8 mouse cellular contexts compared by ENCODE assay signal in genomic region chr6:129532556-129532941, GRCm38 (mm10). TPM values are rescaled to one million over a fixed set of nuclear protein-coding genes. Genes with fewer than 3 reads are reported as not detected.
DNase-seq lines count a peak whose midpoint lies in the region; ATAC-seq and TF ChIP-seq lines count a peak whose summit lies in the region.

No protein-coding gene starts in this region.

- no peak for ATAC-seq in embryonic facial prominence, embryonic 13.5 days (ENCODE audit: insufficient number of reproducible peaks, insufficient read depth, low FRiP score, low TSS enrichment, low read depth)
- ATAC-seq in limb, embryonic 13.5 days (ENCODE audit: low FRiP score, low read depth), result peak; percentile 38; the same call in 1 of the 2 replicates
- peak; percentile 24 for ATAC-seq in midbrain, embryonic 12.5 days (ENCODE audit: low FRiP score, low read depth)
- peak; percentile 43; the same call in 1 of the 2 replicates for ATAC-seq in stomach, embryonic 15.5 days (ENCODE audit: insufficient read depth, low FRiP score, low read depth)

- peak overlapping the region; percentile 78 for H3K4me2 ChIP-seq in embryonic facial prominence, embryonic 13.5 days
- peak overlapping the region; percentile 86 for H3K4me2 ChIP-seq in limb, embryonic 13.5 days (replicated peaks)
- peak overlapping the region; percentile 71 for H3K4me2 ChIP-seq in midbrain, embryonic 12.5 days (replicated peaks)
- peak overlapping the region; percentile 93 for H3K4me2 ChIP-seq in stomach, embryonic 15.5 days

- 31% methylated on average over 7 of the region's 7 CpGs for WGBS in embryonic facial prominence, embryonic 13.5 days
- 34% methylated on average over 7 of the region's 7 CpGs for WGBS in limb, embryonic 13.5 days
- WGBS in midbrain, embryonic 12.5 days, result 35% methylated on average over 7 of the region's 7 CpGs
- WGBS in stomach, embryonic 15.5 days, result 26% methylated on average over 7 of the region's 7 CpGs

- H3K4me1 ChIP-seq in embryonic facial prominence, embryonic 13.5 days, result peaks cover 19% of the 10 kb centered on the region
- H3K4me1 ChIP-seq in limb, embryonic 13.5 days, result peaks cover 22% of the 10 kb centered on the region
- peaks cover 17% of the 10 kb centered on the region for H3K4me1 ChIP-seq in midbrain, embryonic 12.5 days
- peaks cover 13% of the 10 kb centered on the region for H3K4me1 ChIP-seq in stomach, embryonic 15.5 days

- peak; percentile 37 to 48 for DNase-seq in left cerebral cortex, adult 2 months (ENCODE audit: extremely low spot score in 1 of 2, low spot score in 2 of 2)
- no peak for DNase-seq in left cerebral cortex, adult 11 months (ENCODE audit: low spot score)
- peak; percentile 90 to 91 for DNase-seq in heart, adult 18-20 months
- DNase-seq in kidney, adult 11 months, result peak; percentile 96

- no peaks in the 10 kb centered on the region; the same call in 1 of the 2 replicates for H3K27me3 ChIP-seq in embryonic facial prominence, embryonic 13.5 days
- H3K27me3 ChIP-seq in limb, embryonic 13.5 days, result no peaks in the 10 kb centered on the region
- no peaks in the 10 kb centered on the region for H3K27me3 ChIP-seq in midbrain, embryonic 12.5 days
- no peaks in the 10 kb centered on the region for H3K27me3 ChIP-seq in stomach, embryonic 15.5 days (replicated peaks)

- H3K27ac ChIP-seq in left cerebral cortex, adult 2 months, result peak overlapping the region; percentile 100
- no peak overlapping the region for H3K27ac ChIP-seq in embryonic facial prominence, embryonic 13.5 days
- H3K27ac ChIP-seq in limb, embryonic 13.5 days, result no peak overlapping the region
- peak overlapping the region; percentile 49; the same call in 1 of the 2 replicates for H3K27ac ChIP-seq in midbrain, embryonic 12.5 days (replicated peaks)
- H3K27ac ChIP-seq in stomach, embryonic 15.5 days, result peak overlapping the region; percentile 21; the same call in 1 of the 2 replicates

- H3K36me3 ChIP-seq in embryonic facial prominence, embryonic 13.5 days, result 0 out of 2 replicates have a peak, but pooled peaks cover 2% of the 10 kb centered on the region
- H3K36me3 ChIP-seq in limb, embryonic 13.5 days, result 0 out of 2 replicates have a peak, but pooled peaks cover 1% of the 10 kb centered on the region
- 0 out of 2 replicates have a peak, but pooled peaks cover 2% of the 10 kb centered on the region for H3K36me3 ChIP-seq in midbrain, embryonic 12.5 days
- H3K36me3 ChIP-seq in stomach, embryonic 15.5 days, result no peaks in the 10 kb centered on the region

- intact Hi-C loops in left cerebral cortex, adult 2 months (cut with DNase I), result loop anchor here (2.0 to 10.0 kb wide), 3 partner anchors 690 to 1098 kb away; partner anchors contain the start of gene Fkbp4

- H3K4me3 ChIP-seq in left cerebral cortex, adult 2 months, result peak overlapping the region; percentile 98
- H3K4me3 ChIP-seq in embryonic facial prominence, embryonic 13.5 days, result peak overlapping the region; percentile 84
- H3K4me3 ChIP-seq in limb, embryonic 13.5 days, result peak overlapping the region; percentile 86
- peak overlapping the region; percentile 72 for H3K4me3 ChIP-seq in midbrain, embryonic 12.5 days
- H3K4me3 ChIP-seq in stomach, embryonic 15.5 days (replicated peaks), result peak overlapping the region; percentile 62

- no peaks in the 10 kb centered on the region for H3K9me3 ChIP-seq in embryonic facial prominence, embryonic 13.5 days
- H3K9me3 ChIP-seq in limb, embryonic 13.5 days, result no peaks in the 10 kb centered on the region
- no peaks in the 10 kb centered on the region for H3K9me3 ChIP-seq in midbrain, embryonic 12.5 days
- H3K9me3 ChIP-seq in stomach, embryonic 15.5 days, result no peaks in the 10 kb centered on the region

- peak; percentile 12; the same call in 1 of the 2 replicates for TF ChIP-seq CTCF in left cerebral cortex, adult 2 months (IDR thresholded peaks at IDR 0.05)

- peak overlapping the region; percentile 80 for H3K9ac ChIP-seq in embryonic facial prominence, embryonic 13.5 days
- peak overlapping the region; percentile 76; the same call in 1 of the 2 replicates for H3K9ac ChIP-seq in limb, embryonic 13.5 days
- H3K9ac ChIP-seq in midbrain, embryonic 12.5 days (replicated peaks), result peak overlapping the region; percentile 80; the same call in 1 of the 2 replicates
- no peak overlapping the region for H3K9ac ChIP-seq in stomach, embryonic 15.5 days

RNA-seq across cellular contexts. Expression of gene Gabarapl1, which starts 0.4 kb away (rescaled TPM):
- 100 to 1,000 TPM; 707 to 713 TPM for total RNA-seq in left cerebral cortex, adult 2 months (2021)
- polyA plus RNA-seq in embryonic facial prominence, embryonic 13.5 days (2015; fragmentation: Nextera tagmentation; extraction: Ambion mirVana), result 50.5 and 55.2 TPM in 2 replicates
- total RNA-seq in heart, adult 18-20 months (2021), result 100 to 1,000 TPM; 149 to 199 TPM
- polyA plus RNA-seq in limb, embryonic 13.5 days (2015; fragmentation: Nextera tagmentation; extraction: Ambion mirVana), result 55.4 and 55.5 TPM in 2 replicates
- polyA plus RNA-seq in midbrain, embryonic 12.5 days (2016; fragmentation: Nextera tagmentation; extraction: Ambion mirVana), result 94.3 and 96.6 TPM in 2 replicates
- 40.2 and 42.1 TPM in 2 replicates for polyA plus RNA-seq in stomach, embryonic 15.5 days (2015; fragmentation: Nextera tagmentation; extraction: Ambion mirVana)

RNA-seq across cellular contexts. Expression of gene Tmem52b, which starts 20.2 kb away (rescaled TPM):
- total RNA-seq in left cerebral cortex, adult 2 months (2021), result not detected
- polyA plus RNA-seq in embryonic facial prominence, embryonic 13.5 days (2015; fragmentation: Nextera tagmentation; extraction: Ambion mirVana), result not detected in 2 replicates
- not detected for total RNA-seq in heart, adult 18-20 months (2021)
- polyA plus RNA-seq in limb, embryonic 13.5 days (2015; fragmentation: Nextera tagmentation; extraction: Ambion mirVana), result 0.06 TPM in 1 of 2 replicates, not detected in the other
- not detected in 2 replicates for polyA plus RNA-seq in midbrain, embryonic 12.5 days (2016; fragmentation: Nextera tagmentation; extraction: Ambion mirVana)
- polyA plus RNA-seq in stomach, embryonic 15.5 days (2015; fragmentation: Nextera tagmentation; extraction: Ambion mirVana), result 0.30 TPM in 1 of 2 replicates, not detected in the other

RNA-seq across cellular contexts. Expression of gene Olr1, which starts 25.6 kb away (rescaled TPM):
- total RNA-seq in left cerebral cortex, adult 2 months (2021), result not detected
- polyA plus RNA-seq in embryonic facial prominence, embryonic 13.5 days (2015; fragmentation: Nextera tagmentation; extraction: Ambion mirVana), result not detected in 2 replicates
- not detected for total RNA-seq in heart, adult 18-20 months (2021)
- polyA plus RNA-seq in limb, embryonic 13.5 days (2015; fragmentation: Nextera tagmentation; extraction: Ambion mirVana), result not detected in 2 replicates
- polyA plus RNA-seq in midbrain, embryonic 12.5 days (2016; fragmentation: Nextera tagmentation; extraction: Ambion mirVana), result 0.06 and 0.07 TPM in 2 replicates
- polyA plus RNA-seq in stomach, embryonic 15.5 days (2015; fragmentation: Nextera tagmentation; extraction: Ambion mirVana), result 0.05 and 0.14 TPM in 2 replicates

RNA-seq across cellular contexts. Expression of gene Klre1, which starts 45.2 kb away (rescaled TPM):
- not detected for total RNA-seq in left cerebral cortex, adult 2 months (2021)
- polyA plus RNA-seq in embryonic facial prominence, embryonic 13.5 days (2015; fragmentation: Nextera tagmentation; extraction: Ambion mirVana), result not detected in 2 replicates
- under 1 TPM in 1 of 2 experiments, not detected in 1; 0.30 TPM for total RNA-seq in heart, adult 18-20 months (2021)
- not detected in 2 replicates for polyA plus RNA-seq in limb, embryonic 13.5 days (2015; fragmentation: Nextera tagmentation; extraction: Ambion mirVana)
- polyA plus RNA-seq in midbrain, embryonic 12.5 days (2016; fragmentation: Nextera tagmentation; extraction: Ambion mirVana), result not detected in 2 replicates
- polyA plus RNA-seq in stomach, embryonic 15.5 days (2015; fragmentation: Nextera tagmentation; extraction: Ambion mirVana), result not detected in 2 replicates

RNA-seq across cellular contexts. Expression of gene Klrd1, which starts 59.0 kb away (rescaled TPM):
- total RNA-seq in left cerebral cortex, adult 2 months (2021), result not detected
- polyA plus RNA-seq in embryonic facial prominence, embryonic 13.5 days (2015; fragmentation: Nextera tagmentation; extraction: Ambion mirVana), result 0.30 TPM in 1 of 2 replicates, not detected in the other
- 1 to 10 TPM in 1 of 2 experiments, not detected in 1; 1.1 TPM for total RNA-seq in heart, adult 18-20 months (2021)
- 0.26 TPM in 1 of 2 replicates, not detected in the other for polyA plus RNA-seq in limb, embryonic 13.5 days (2015; fragmentation: Nextera tagmentation; extraction: Ambion mirVana)
- polyA plus RNA-seq in midbrain, embryonic 12.5 days (2016; fragmentation: Nextera tagmentation; extraction: Ambion mirVana), result 0.47 TPM in 1 of 2 replicates, not detected in the other
- polyA plus RNA-seq in stomach, embryonic 15.5 days (2015; fragmentation: Nextera tagmentation; extraction: Ambion mirVana), result 0.83 and 1.4 TPM in 2 replicates

Comparison
In these comparisons a context has a peak if more than half of its experiments do, and no peak if none do; other contexts are left out.
1. H3K27ac ChIP-seq: peak in left cerebral cortex, adult 2 months (single experiment), midbrain, embryonic 12.5 days (single experiment) and stomach, embryonic 15.5 days (single experiment); none in embryonic facial prominence, embryonic 13.5 days (single experiment) and limb, embryonic 13.5 days (single experiment).
2. Peak in every context shown above with its lines, with median percentiles within 50 percentile points of each other: H3K4me3 ChIP-seq and H3K4me2 ChIP-seq.